Mouse (Mus musculus): ENCODE measurements around the gene Dlat.
A peak's percentile ranks its signal among the peaks of the same experiment; 100 is the strongest.

The Dlat gene

GRCm38 (mm10) chr9:50659392-50660217 is at the start of gene Dlat:
TSS of gene Dlat (minus strand) at chr9:50659780.
- peak; percentile 79 to 92 for DNase-seq (ENCODE audit: low spot score in 2 of 2)

GRCm38 (mm10) chr9:50709108-50709507 is 49.5 kb upstream of the Dlat start:
- DNase-seq (ENCODE audit: low spot score in 2 of 2): no peak

GRCm38 (mm10) chr9:50704907-50705306 is 45.3 kb upstream of the Dlat start:
- DNase-seq (ENCODE audit: low spot score in 2 of 2): no peak

GRCm38 (mm10) chr9:50700921-50701691 is 41.5 kb upstream of the Dlat start:
- DNase-seq (ENCODE audit: low spot score in 2 of 2): peak; percentile 22 to 24

- peak in 1 of 2 experiments; percentile 51 for DNase-seq (ENCODE audit: low spot score in 2 of 2)
Measured at GRCm38 (mm10) chr9:50698418-50699409, 39.1 kb upstream of the Dlat start.

GRCm38 (mm10) chr9:50697706-50698041 is 38.1 kb upstream of the Dlat start:
- DNase-seq (ENCODE audit: low spot score in 2 of 2): peak; percentile 44 to 72

- DNase-seq (ENCODE audit: low spot score in 2 of 2): no peak
Measured at GRCm38 (mm10) chr9:50696851-50697705, 37.5 kb upstream of the Dlat start.

GRCm38 (mm10) chr9:50695153-50695552 is 35.6 kb upstream of the Dlat start:
- no peak for DNase-seq (ENCODE audit: low spot score in 2 of 2)

GRCm38 (mm10) chr9:50693631-50694030 is 34.1 kb upstream of the Dlat start:
- peak; percentile 13 to 26 for DNase-seq (ENCODE audit: low spot score in 2 of 2)

- DNase-seq (ENCODE audit: low spot score in 2 of 2): no peak
Measured at GRCm38 (mm10) chr9:50692626-50693580, 33.3 kb upstream of the Dlat start.

- DNase-seq (ENCODE audit: low spot score in 2 of 2): no peak
Measured at GRCm38 (mm10) chr9:50686866-50687652, 27.5 kb upstream of the Dlat start.

GRCm38 (mm10) chr9:50681727-50682126 is 22.1 kb upstream of the Dlat start:
- no peak for DNase-seq (ENCODE audit: low spot score in 2 of 2)

GRCm38 (mm10) chr9:50679406-50679805 is 19.8 kb upstream of the Dlat start:
- no peak for DNase-seq (ENCODE audit: low spot score in 2 of 2)

GRCm38 (mm10) chr9:50674771-50675170 is 15.2 kb upstream of the Dlat start:
- DNase-seq (ENCODE audit: low spot score in 2 of 2): no peak

GRCm38 (mm10) chr9:50670690-50671089 is 11.1 kb upstream of the Dlat start:
- DNase-seq (ENCODE audit: low spot score in 2 of 2): peak in 1 of 2 experiments; percentile 31

- no peak for DNase-seq (ENCODE audit: low spot score in 2 of 2)
Measured at GRCm38 (mm10) chr9:50667579-50668498, 8.3 kb upstream of the Dlat start.

GRCm38 (mm10) chr9:50666442-50666841 is 6.9 kb upstream of the Dlat start:
- no peak for DNase-seq (ENCODE audit: low spot score in 2 of 2)

GRCm38 (mm10) chr9:50664826-50665225 is 5.2 kb upstream of the Dlat start:
- DNase-seq (ENCODE audit: low spot score in 2 of 2): no peak

Measured in urinary bladder, adult 18-20 months (tissue).